Mouse (Mus musculus) heart, postnatal 0 days (tissue): ENCODE measurements around the gene Rad23a. TPM values are rescaled to one million over a fixed set of nuclear protein-coding genes. Genes with fewer than 3 reads are reported as not detected.

ENCODE experiments used
- ATAC-seq: fragments of 200-750 bp; cut with Nextera tagmentation; 2 replicates; pipeline ENCODE4 v1.8.0; 2017; ENCODE audit warnings: low read depth, moderate number of reproducible peaks, moderate library complexity; ENCODE audit not compliant: insufficient read depth
- DNase-seq: peaks from one replicate; pipeline ENCODE4 v3.0.0-alpha.2; 2016; ENCODE audit warnings: low spot score
- H3K27ac ChIP-seq: fragments of 300-500 bp; sonication (generic); 2 replicates; pipeline ENCODE4 v1.5.1; 2014; ENCODE audit warnings: low read depth, mild to moderate bottlenecking
- H3K27me3 ChIP-seq: fragments of 300-500 bp; sonication (generic); 2 replicates; pipeline ENCODE4 v1.6.1; 2014; ENCODE audit warnings: low read length, mixed read lengths; ENCODE audit not compliant: control insufficient read depth, insufficient read depth
- H3K36me3 ChIP-seq: fragments of 300-500 bp; sonication (generic); replicated peaks from 2 replicates; pipeline ENCODE4 v1.6.1; 2014; ENCODE audit warnings: low read length, mixed read lengths; ENCODE audit not compliant: control insufficient read depth, insufficient read depth
- H3K4me1 ChIP-seq: fragments of 300-500 bp; sonication (generic); 2 replicates; pipeline ENCODE4 v1.6.1; 2014; ENCODE audit warnings: antibody characterized with exemption; ENCODE audit not compliant: control insufficient read depth, insufficient read depth
- H3K4me2 ChIP-seq: fragments of 300-500 bp; sonication (generic); 2 replicates; pipeline ENCODE4 v1.6.1; 2014; ENCODE audit warnings: low read depth, mild to moderate bottlenecking, low read length, moderate library complexity
- H3K4me3 ChIP-seq: fragments of 300-500 bp; sonication (generic); 2 replicates; pipeline ENCODE4 v1.5.1; 2014; ENCODE audit warnings: low read depth, low read length
- H3K9ac ChIP-seq: fragments of 300-500 bp; sonication (generic); replicated peaks from 2 replicates; pipeline ENCODE4 v1.6.1; 2014; ENCODE audit warnings: low read depth, low read length, mixed read lengths
- H3K9me3 ChIP-seq: fragments of 300-500 bp; sonication (generic); replicated peaks from 2 replicates; pipeline ENCODE4 v1.6.1; 2016; ENCODE audit warnings: low read length; ENCODE audit not compliant: control insufficient read depth
- CTCF ChIP-seq: IDR thresholded peaks from 2 replicates; pipeline ENCODE4 v1.5.1; 2016; ENCODE audit warnings: antibody characterized with exemption, control low read depth, low read depth
- EP300 ChIP-seq: IDR thresholded peaks from 2 replicates; pipeline ENCODE4 v1.6.1; 2016; ENCODE audit warnings: antibody characterized with exemption, low read depth
- WGBS: fragments of 180-500 bp; shearing (Covaris S2); extraction: QIAGEN DNeasy Blood & Tissue Kit; methylation state at CpG from one replicate; pipeline ENCODE4 v1.1.7; 2014; 5-methylcytosine and 5-hydroxymethylcytosine counted together
- polyA plus RNA-seq: library from polyadenylated mRNA; unstranded; fragments of >200 nt; fragmentation: Nextera tagmentation; extraction: Ambion mirVana; gene quantifications from 2 replicates; pipeline ENCODE4 v1.2.1, GENCODE M21; 2015
- total RNA-seq: library from RNA; depleted of rRNA; stranded (reverse); fragments of >200 nt; gene quantifications from 2 replicates; pipeline ENCODE4 v1.2.3, GENCODE M21; 2014; ENCODE audit warnings: low replicate concordance

Gene Rad23a
- total and polyA plus RNA-seq, 2 experiments from 2014 or later: 89.2 to 125 TPM

GRCm38 (mm10) chr8:84793791-84794485, 46.5 kb downstream of the Rad23a start:
- Histone ChIP-seq H3K27ac (peak overlapping the region; percentile 40), H3K4me2 (peak overlapping the region; percentile 35), H3K9me3 (no peaks in the 10 kb centered on the region), H3K36me3 (peaks cover 10% of the 10 kb centered on the region; the same call in 1 of the 2 replicates), H3K9ac (no peak overlapping the region; the same call in 1 of the 2 replicates), H3K4me1 (peaks cover 36% of the 10 kb centered on the region), H3K4me3 (no peak overlapping the region), H3K27me3 (no peaks in the 10 kb centered on the region)
- DNase-seq: no peak
- 61% methylated on average over 13 of the region's 13 CpGs for WGBS
- TF ChIP-seq CTCF (no peak), EP300 (no peak)
- ATAC-seq: no peak

DNA sequence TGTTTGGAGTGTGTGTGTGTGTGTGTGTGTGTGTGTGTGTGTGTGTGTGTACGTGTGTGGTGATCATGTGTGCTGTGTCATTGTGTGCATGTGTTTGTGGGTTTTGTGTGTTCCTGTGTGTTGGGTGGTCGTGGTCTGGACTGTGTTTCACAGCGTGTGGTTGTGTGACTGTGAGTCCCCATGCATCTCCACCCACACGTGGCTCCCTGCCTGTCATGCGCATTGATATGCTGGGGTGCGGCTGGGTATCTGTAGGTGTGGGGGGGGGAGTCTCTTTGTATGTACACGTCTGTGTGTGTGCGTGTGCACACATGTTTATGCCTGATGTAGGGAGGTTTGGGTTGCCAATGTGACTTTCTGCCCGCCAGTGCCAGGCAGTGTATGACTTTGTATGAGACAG, 47.3 kb downstream of the Rad23a start:
- no peak for DNase-seq
- 81% methylated on average over 8 of the region's 9 CpGs for WGBS

DNA sequence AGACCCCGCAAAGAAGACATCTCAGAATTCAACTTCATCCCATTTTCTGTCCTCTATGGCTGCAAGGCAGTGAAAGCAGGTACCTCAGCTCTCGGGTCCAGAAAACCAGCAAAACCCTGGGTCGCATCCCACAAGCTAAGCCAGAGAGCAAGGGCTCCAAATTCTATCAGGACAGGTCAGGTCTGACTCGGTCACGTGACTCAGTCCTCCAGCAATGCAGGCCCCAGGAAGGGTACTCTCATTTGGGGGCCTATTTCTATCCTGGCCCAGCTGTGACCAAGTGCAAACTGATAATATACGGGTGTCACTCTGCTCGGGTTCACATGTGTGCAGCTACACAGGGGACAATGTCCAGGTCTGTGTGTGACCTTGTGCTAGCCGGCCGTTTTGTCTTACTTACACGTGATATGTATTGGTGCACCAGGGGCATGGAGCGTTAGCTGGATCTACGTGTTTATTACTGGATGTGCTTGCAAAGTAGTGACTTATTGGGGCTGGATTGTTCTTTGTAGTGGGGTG, 48.0 kb downstream of the Rad23a start:
- Histone ChIP-seq H3K9me3 (no peaks in the 10 kb centered on the region), H3K4me1 (peaks cover 37% of the 10 kb centered on the region), H3K9ac (no peak overlapping the region), H3K27ac (0 out of 2 replicates have a peak overlapping the region, but pooled peaks have one; percentile 3), H3K36me3 (peaks cover 10% of the 10 kb centered on the region; the same call in 1 of the 2 replicates), H3K4me2 (no peak overlapping the region), H3K4me3 (no peak overlapping the region), H3K27me3 (peaks cover 4% of the 10 kb centered on the region)
- DNase-seq (no peak), ATAC-seq (no peak)
- WGBS: 63% methylated on average over 12 of the region's 12 CpGs
- TF ChIP-seq CTCF: no peak
- no peak for TF ChIP-seq EP300

More for the DNA sequence above, 47.3 kb downstream of the Rad23a start:
- ATAC-seq: no peak
- Histone ChIP-seq H3K27ac (no peak overlapping the region), H3K9me3 (no peaks in the 10 kb centered on the region), H3K4me1 (peaks cover 37% of the 10 kb centered on the region), H3K9ac (no peak overlapping the region), H3K27me3 (no peaks in the 10 kb centered on the region), H3K4me3 (no peak overlapping the region), H3K36me3 (peaks cover 10% of the 10 kb centered on the region; the same call in 1 of the 2 replicates), H3K4me2 (no peak overlapping the region)
- no peak for TF ChIP-seq CTCF
- no peak for TF ChIP-seq EP300

GRCm38 (mm10) chr8:84790537-84790936, 49.9 kb downstream of the Rad23a start:
- Histone ChIP-seq H3K4me2 (no peak overlapping the region), H3K4me1 (peaks cover 50% of the 10 kb centered on the region), H3K27me3 (peaks cover 23% of the 10 kb centered on the region), H3K9me3 (no peaks in the 10 kb centered on the region), H3K9ac (no peak overlapping the region), H3K27ac (no peak overlapping the region), H3K36me3 (no peaks in the 10 kb centered on the region), H3K4me3 (no peak overlapping the region)
- WGBS: 52% methylated on average over 2 of the region's 2 CpGs
- TF ChIP-seq CTCF (no peak), EP300 (no peak)
- DNase-seq (no peak), ATAC-seq (no peak)

DNA sequence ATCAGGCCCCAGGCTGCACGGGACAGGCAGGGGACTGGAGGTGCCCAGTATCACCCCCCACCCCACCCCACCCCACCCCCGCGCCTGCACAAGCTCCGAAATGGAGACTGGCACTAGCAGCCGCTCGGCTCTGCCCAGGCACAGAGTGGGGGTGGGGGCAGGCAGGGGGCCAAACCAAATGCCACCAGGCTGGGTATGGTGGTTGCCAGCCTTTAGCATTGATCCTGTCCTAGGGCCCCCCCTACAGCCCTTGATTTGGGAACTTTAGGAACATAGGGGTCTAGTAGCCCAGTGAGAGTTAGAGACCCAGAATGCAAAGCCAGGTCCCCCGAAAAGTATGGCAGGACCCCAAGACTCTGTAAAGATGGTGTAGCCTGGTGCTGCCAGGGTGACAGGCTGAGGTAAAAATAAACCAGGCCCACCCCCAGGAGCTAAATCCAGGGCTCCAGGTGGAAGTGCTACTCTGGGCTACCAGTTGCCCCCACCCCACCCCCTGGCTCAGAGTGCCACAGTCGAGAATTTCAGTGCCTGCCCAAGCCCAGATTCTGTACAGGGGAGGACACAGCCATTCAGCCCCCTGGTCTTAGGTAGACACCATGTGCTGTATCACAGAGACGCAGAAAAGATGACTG, 50.5 kb downstream of the Rad23a start:
- Histone ChIP-seq H3K4me2 (no peak overlapping the region), H3K27ac (peak overlapping the region; percentile 2; the same call in 1 of the 2 replicates), H3K36me3 (no peaks in the 10 kb centered on the region), H3K4me1 (peaks cover 54% of the 10 kb centered on the region), H3K27me3 (peaks cover 29% of the 10 kb centered on the region), H3K4me3 (no peak overlapping the region), H3K9me3 (no peaks in the 10 kb centered on the region), H3K9ac (no peak overlapping the region)
- DNase-seq: no peak
- TF ChIP-seq CTCF (no peak), EP300 (no peak)
- ATAC-seq: no peak
- whole genome bisulfite sequencing: 75% methylated on average over 9 of the region's 9 CpGs
